Mouse (Mus musculus): ENCODE measurements at regions not wholly inside any gene's neighbourhood (a gene's known extent, or its start where the extent isn't known, plus 50 kb on each side); places are given as distances from the start of the nearest gene placed in this dataset.

GRCm38 (mm10) chr9:120690510-120690909 lies 119.3 kb downstream of the Rpl14 start:
- no peak overlapping the region for H3K4me2 ChIP-seq (ENCODE audit: low read depth, low read length)
- 42% methylated on average over 5 of the region's 5 CpGs for WGBS

GRCm38 (mm10) chr9:120690961-120691941 lies 120.0 kb downstream of the Rpl14 start:
- no peaks in the 10 kb centered on the region for H3K27me3 ChIP-seq (ENCODE audit: control insufficient read depth, insufficient read depth, low read depth, low read length)
- no peaks in the 10 kb centered on the region for H3K36me3 ChIP-seq (ENCODE audit: control insufficient read depth, insufficient read depth, low read length)
- peak overlapping the region; percentile 48 for H3K9ac ChIP-seq (ENCODE audit: low read length)
- peak; percentile 94 for ATAC-seq (ENCODE audit: low read depth)
- H3K4me2 ChIP-seq (ENCODE audit: low read depth, low read length): peak overlapping the region; percentile 53
- peaks cover 24% of the 10 kb centered on the region for H3K4me1 ChIP-seq (replicated peaks; ENCODE audit: control insufficient read depth, insufficient read depth, low read length)
- H3K27ac ChIP-seq (ENCODE audit: low read length): peak overlapping the region; percentile 94
- no peaks in the 10 kb centered on the region for H3K9me3 ChIP-seq (ENCODE audit: control insufficient read depth, low read length)
- 2% methylated on average over 30 of the region's 30 CpGs for WGBS
- peak overlapping the region; percentile 32 for H3K4me3 ChIP-seq (ENCODE audit: low read length)

More at GRCm38 (mm10) chr9:120690510-120690909, 119.3 kb downstream of the Rpl14 start:
- Histone ChIP-seq H3K27ac (ENCODE audit: low read length) (peak overlapping the region; percentile 94), H3K9me3 (ENCODE audit: control insufficient read depth, low read length) (no peaks in the 10 kb centered on the region), H3K4me3 (ENCODE audit: low read length) (no peak overlapping the region), H3K9ac (ENCODE audit: low read length) (no peak overlapping the region), H3K36me3 (ENCODE audit: control insufficient read depth, insufficient read depth, low read length) (no peaks in the 10 kb centered on the region), H3K4me1 (replicated peaks; ENCODE audit: control insufficient read depth, insufficient read depth, low read length) (peaks cover 24% of the 10 kb centered on the region), H3K27me3 (ENCODE audit: control insufficient read depth, insufficient read depth, low read depth, low read length) (no peaks in the 10 kb centered on the region)
- no peak for ATAC-seq (ENCODE audit: low read depth)

GRCm38 (mm10) chr9:120691971-120692401 lies 120.7 kb downstream of the Rpl14 start:
- peak; percentile 7; the same call in 1 of the 2 replicates for ATAC-seq (ENCODE audit: low read depth)
- Histone ChIP-seq H3K36me3 (ENCODE audit: control insufficient read depth, insufficient read depth, low read length) (no peaks in the 10 kb centered on the region), H3K27me3 (ENCODE audit: control insufficient read depth, insufficient read depth, low read depth, low read length) (no peaks in the 10 kb centered on the region), H3K4me1 (replicated peaks; ENCODE audit: control insufficient read depth, insufficient read depth, low read length) (peaks cover 24% of the 10 kb centered on the region), H3K9ac (ENCODE audit: low read length) (peak overlapping the region; percentile 47; the same call in 1 of the 2 replicates), H3K27ac (ENCODE audit: low read length) (peak overlapping the region; percentile 94), H3K4me2 (ENCODE audit: low read depth, low read length) (peak overlapping the region; percentile 53), H3K9me3 (ENCODE audit: control insufficient read depth, low read length) (no peaks in the 10 kb centered on the region), H3K4me3 (ENCODE audit: low read length) (peak overlapping the region; percentile 32)
- 27% methylated on average over 10 of the region's 14 CpGs for WGBS

GRCm38 (mm10) chr9:120694457-120694856 lies 123.2 kb downstream of the Rpl14 start:
- 42% methylated on average over 5 of the region's 5 CpGs for WGBS
- ATAC-seq (ENCODE audit: low read depth): no peak
- H3K4me2 ChIP-seq (ENCODE audit: low read depth, low read length): no peak overlapping the region
- H3K9ac ChIP-seq (ENCODE audit: low read length): no peak overlapping the region
- H3K27me3 ChIP-seq (ENCODE audit: control insufficient read depth, insufficient read depth, low read depth, low read length): no peaks in the 10 kb centered on the region
- H3K4me1 ChIP-seq (replicated peaks; ENCODE audit: control insufficient read depth, insufficient read depth, low read length): peaks cover 24% of the 10 kb centered on the region
- H3K36me3 ChIP-seq (ENCODE audit: control insufficient read depth, insufficient read depth, low read length): no peaks in the 10 kb centered on the region
- no peaks in the 10 kb centered on the region for H3K9me3 ChIP-seq (ENCODE audit: control insufficient read depth, low read length)
- H3K4me3 ChIP-seq (ENCODE audit: low read length): no peak overlapping the region
- no peak overlapping the region for H3K27ac ChIP-seq (ENCODE audit: low read length)

GRCm38 (mm10) chr9:120695966-120696365 lies 124.7 kb downstream of the Rpl14 start:
- Histone ChIP-seq H3K36me3 (ENCODE audit: control insufficient read depth, insufficient read depth, low read length) (no peaks in the 10 kb centered on the region), H3K9me3 (ENCODE audit: control insufficient read depth, low read length) (no peaks in the 10 kb centered on the region), H3K27me3 (ENCODE audit: control insufficient read depth, insufficient read depth, low read depth, low read length) (no peaks in the 10 kb centered on the region), H3K9ac (ENCODE audit: low read length) (no peak overlapping the region), H3K4me2 (ENCODE audit: low read depth, low read length) (no peak overlapping the region), H3K4me3 (ENCODE audit: low read length) (no peak overlapping the region), H3K27ac (ENCODE audit: low read length) (no peak overlapping the region), H3K4me1 (replicated peaks; ENCODE audit: control insufficient read depth, insufficient read depth, low read length) (peaks cover 20% of the 10 kb centered on the region)
- 83% methylated on average over 10 of the region's 10 CpGs for WGBS
- ATAC-seq (ENCODE audit: low read depth): no peak

GRCm38 (mm10) chr9:120697749-120698148 lies 126.5 kb downstream of the Rpl14 start:
- Histone ChIP-seq H3K4me3 (ENCODE audit: low read length) (no peak overlapping the region), H3K4me1 (replicated peaks; ENCODE audit: control insufficient read depth, insufficient read depth, low read length) (peaks cover 6% of the 10 kb centered on the region; the same call in 1 of the 2 replicates), H3K27me3 (ENCODE audit: control insufficient read depth, insufficient read depth, low read depth, low read length) (no peaks in the 10 kb centered on the region), H3K9me3 (ENCODE audit: control insufficient read depth, low read length) (no peaks in the 10 kb centered on the region), H3K36me3 (ENCODE audit: control insufficient read depth, insufficient read depth, low read length) (no peaks in the 10 kb centered on the region), H3K9ac (ENCODE audit: low read length) (no peak overlapping the region), H3K4me2 (ENCODE audit: low read depth, low read length) (no peak overlapping the region), H3K27ac (ENCODE audit: low read length) (no peak overlapping the region)
- 79% methylated on average over 7 of the region's 7 CpGs for WGBS
- no peak for ATAC-seq (ENCODE audit: low read depth)

GRCm38 (mm10) chr9:120699781-120700180 lies 128.5 kb downstream of the Rpl14 start:
- H3K36me3 ChIP-seq (ENCODE audit: control insufficient read depth, insufficient read depth, low read length): no peaks in the 10 kb centered on the region
- no peak overlapping the region for H3K4me2 ChIP-seq (ENCODE audit: low read depth, low read length)
- 58% methylated on average over 5 of the region's 5 CpGs for WGBS

GRCm38 (mm10) chr9:120702836-120703235 lies 131.6 kb downstream of the Rpl14 start:
- Histone ChIP-seq H3K4me3 (ENCODE audit: low read length) (no peak overlapping the region), H3K9ac (ENCODE audit: low read length) (no peak overlapping the region), H3K27ac (ENCODE audit: low read length) (no peak overlapping the region), H3K36me3 (ENCODE audit: control insufficient read depth, insufficient read depth, low read length) (no peaks in the 10 kb centered on the region), H3K9me3 (ENCODE audit: control insufficient read depth, low read length) (no peaks in the 10 kb centered on the region), H3K4me2 (ENCODE audit: low read depth, low read length) (no peak overlapping the region), H3K4me1 (replicated peaks; ENCODE audit: control insufficient read depth, insufficient read depth, low read length) (peaks cover 22% of the 10 kb centered on the region), H3K27me3 (ENCODE audit: control insufficient read depth, insufficient read depth, low read depth, low read length) (no peaks in the 10 kb centered on the region)
- 55% methylated on average over 7 of the region's 7 CpGs for whole genome bisulfite sequencing
- ATAC-seq (ENCODE audit: low read depth): no peak

More at GRCm38 (mm10) chr9:120699781-120700180, 128.5 kb downstream of the Rpl14 start:
- no peaks in the 10 kb centered on the region for H3K27me3 ChIP-seq (ENCODE audit: control insufficient read depth, insufficient read depth, low read depth, low read length)
- H3K9me3 ChIP-seq (ENCODE audit: control insufficient read depth, low read length): no peaks in the 10 kb centered on the region
- H3K9ac ChIP-seq (ENCODE audit: low read length): no peak overlapping the region
- no peak overlapping the region for H3K4me3 ChIP-seq (ENCODE audit: low read length)
- ATAC-seq (ENCODE audit: low read depth): peak; percentile 88
- peaks cover 16% of the 10 kb centered on the region for H3K4me1 ChIP-seq (replicated peaks; ENCODE audit: control insufficient read depth, insufficient read depth, low read length)
- H3K27ac ChIP-seq (ENCODE audit: low read length): no peak overlapping the region

GRCm38 (mm10) chr9:120703291-120703930 lies 132.2 kb downstream of the Rpl14 start:
- no peaks in the 10 kb centered on the region for H3K9me3 ChIP-seq (ENCODE audit: control insufficient read depth, low read length)

More at GRCm38 (mm10) chr9:120703291-120703930, 132.2 kb downstream of the Rpl14 start:
- no peaks in the 10 kb centered on the region for H3K36me3 ChIP-seq (ENCODE audit: control insufficient read depth, insufficient read depth, low read length)
- WGBS: 42% methylated on average over 10 of the region's 10 CpGs
- H3K4me1 ChIP-seq (replicated peaks; ENCODE audit: control insufficient read depth, insufficient read depth, low read length): peaks cover 24% of the 10 kb centered on the region
- H3K27ac ChIP-seq (ENCODE audit: low read length): no peak overlapping the region
- H3K4me2 ChIP-seq (ENCODE audit: low read depth, low read length): no peak overlapping the region
- no peaks in the 10 kb centered on the region for H3K27me3 ChIP-seq (ENCODE audit: control insufficient read depth, insufficient read depth, low read depth, low read length)
- no peak for ATAC-seq (ENCODE audit: low read depth)
- no peak overlapping the region for H3K4me3 ChIP-seq (ENCODE audit: low read length)
- no peak overlapping the region for H3K9ac ChIP-seq (ENCODE audit: low read length)
